Mouse (Mus musculus): ENCODE data around the gene Dhx15.

Dhx15 gene

GRCm38 (mm10) chr5:52141936-52142335 lies 48.4 kb downstream of the Dhx15 start:
- no peak for DNase-seq (ENCODE audit: low spot score)

GRCm38 (mm10) chr5:52138819-52139218 lies 51.5 kb downstream of the Dhx15 start:
- DNase-seq (ENCODE audit: low spot score), result no peak

- no peak for DNase-seq (ENCODE audit: low spot score)
Observed at GRCm38 (mm10) chr5:52138134-52138533, 52.2 kb downstream of the Dhx15 start.

- DNase-seq (ENCODE audit: low spot score), result no peak
Observed at GRCm38 (mm10) chr5:52135460-52136141, 54.7 kb downstream of the Dhx15 start.

- no peak for DNase-seq (ENCODE audit: low spot score)
Observed at GRCm38 (mm10) chr5:52132840-52133239, 57.5 kb downstream of the Dhx15 start.

GRCm38 (mm10) chr5:52132092-52132491 lies 58.2 kb downstream of the Dhx15 start:
- DNase-seq (ENCODE audit: low spot score), result no peak

GRCm38 (mm10) chr5:52131389-52131788 lies 58.9 kb downstream of the Dhx15 start:
- DNase-seq (ENCODE audit: low spot score), result no peak

- DNase-seq (ENCODE audit: low spot score), result no peak
Observed at GRCm38 (mm10) chr5:52130496-52130895, 59.8 kb downstream of the Dhx15 start.

GRCm38 (mm10) chr5:52126263-52126662 lies 64.1 kb downstream of the Dhx15 start:
- no peak for DNase-seq (ENCODE audit: low spot score)

GRCm38 (mm10) chr5:52125854-52126253 lies 64.5 kb downstream of the Dhx15 start:
- DNase-seq (ENCODE audit: low spot score), result no peak

- DNase-seq (ENCODE audit: low spot score), result no peak
Observed at GRCm38 (mm10) chr5:52122146-52122545, 68.2 kb downstream of the Dhx15 start.

- no peak for DNase-seq (ENCODE audit: low spot score)
Observed at GRCm38 (mm10) chr5:52119822-52120221, 70.5 kb downstream of the Dhx15 start.

- no peak for DNase-seq (ENCODE audit: low spot score)
Observed at GRCm38 (mm10) chr5:52119192-52119591, 71.1 kb downstream of the Dhx15 start.

GRCm38 (mm10) chr5:52117829-52118228 lies 72.5 kb downstream of the Dhx15 start:
- no peak for DNase-seq (ENCODE audit: low spot score)

- no peak for DNase-seq (ENCODE audit: low spot score)
Observed at GRCm38 (mm10) chr5:52116404-52116803, 73.9 kb downstream of the Dhx15 start.

GRCm38 (mm10) chr5:52115821-52116317 lies 74.4 kb downstream of the Dhx15 start:
- no peak for DNase-seq (ENCODE audit: low spot score)

- no peak for DNase-seq (ENCODE audit: low spot score)
Observed at GRCm38 (mm10) chr5:52114751-52115451, 75.4 kb downstream of the Dhx15 start.

- DNase-seq (ENCODE audit: low spot score), result no peak
Observed at GRCm38 (mm10) chr5:52113851-52114731, 76.2 kb downstream of the Dhx15 start.

- no peak for DNase-seq (ENCODE audit: low spot score)
Observed at GRCm38 (mm10) chr5:52112953-52113841, 77.1 kb downstream of the Dhx15 start.

- no peak for DNase-seq (ENCODE audit: low spot score)
Observed at GRCm38 (mm10) chr5:52112191-52112760, 78.0 kb downstream of the Dhx15 start.

Data from layer of hippocampus, adult 9-10 months (tissue).